Mouse (Mus musculus): ENCODE measurements around the gene Gm20458. TPM values are rescaled to one million over a fixed set of nuclear protein-coding genes. Genes with fewer than 3 reads are reported as not detected.

The Gm20458 gene
- polyA plus RNA-seq, 1 experiment from 2014 or later = 6.5 TPM

GRCm38 (mm10) chr2:164445399-164446085 lies 15.2 kb upstream of the Gm20458 start:
- 85% methylated on average over 3 of the region's 3 CpGs for WGBS
- Histone ChIP-seq H3K9me3 (no peaks in the 10 kb centered on the region), H3K4me1 (peaks cover 19% of the 10 kb centered on the region), H3K27me3 (replicated peaks) (peaks cover 17% of the 10 kb centered on the region), H3K27ac (no peak overlapping the region), H3K36me3 (no peaks in the 10 kb centered on the region), H3K9ac (no peak overlapping the region), H3K4me2 (replicated peaks) (no peak overlapping the region), H3K4me3 (no peak overlapping the region)
- ATAC-seq (ENCODE audit: low FRiP score, low read depth) = no peak

- Histone ChIP-seq H3K4me3 (no peak overlapping the region), H3K4me1 (peaks cover 19% of the 10 kb centered on the region), H3K9ac (no peak overlapping the region), H3K27ac (no peak overlapping the region), H3K27me3 (replicated peaks) (peaks cover 17% of the 10 kb centered on the region), H3K4me2 (replicated peaks) (no peak overlapping the region), H3K9me3 (no peaks in the 10 kb centered on the region), H3K36me3 (no peaks in the 10 kb centered on the region)
- WGBS = 79% methylated on average over 3 of the region's 3 CpGs
- ATAC-seq (ENCODE audit: low FRiP score, low read depth) = no peak
Measured at GRCm38 (mm10) chr2:164446086-164446469, 14.7 kb upstream of the Gm20458 start.

GRCm38 (mm10) chr2:164448140-164448539 lies 12.6 kb upstream of the Gm20458 start:
- no peak overlapping the region for H3K4me2 ChIP-seq (replicated peaks)
- no peak overlapping the region for H3K27ac ChIP-seq
- H3K27me3 ChIP-seq (replicated peaks) = no peaks in the 10 kb centered on the region
- H3K9me3 ChIP-seq = no peaks in the 10 kb centered on the region
- ATAC-seq (ENCODE audit: low FRiP score, low read depth) = no peak
- WGBS = 88% methylated on average over 1 of the region's 1 CpGs
- no peaks in the 10 kb centered on the region for H3K36me3 ChIP-seq
- H3K9ac ChIP-seq = no peak overlapping the region
- no peak overlapping the region for H3K4me3 ChIP-seq
- H3K4me1 ChIP-seq = peaks cover 3% of the 10 kb centered on the region; the same call in 1 of the 2 replicates

DNA sequence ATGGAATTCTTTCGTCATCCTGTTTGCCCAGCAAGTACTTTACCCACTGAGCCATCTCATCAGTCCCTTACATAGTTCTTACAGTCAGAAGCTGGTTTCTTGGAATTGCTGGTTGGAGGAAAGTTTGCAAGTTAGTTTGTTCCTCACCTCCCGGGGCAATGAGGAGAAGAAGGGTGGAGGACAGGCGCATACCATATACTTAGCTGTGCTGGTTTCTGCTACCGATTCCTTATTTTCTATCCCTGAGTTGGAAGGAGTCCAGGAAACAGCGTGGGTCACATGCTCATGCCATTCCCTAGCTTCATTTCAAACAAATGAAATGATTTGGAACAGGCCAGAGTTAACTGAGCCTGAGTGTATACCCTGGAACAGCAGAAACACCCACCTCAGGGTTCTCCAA lies 11.8 kb upstream of the Gm20458 start:
- ATAC-seq (ENCODE audit: low FRiP score, low read depth) = no peak
- Histone ChIP-seq H3K9me3 (no peaks in the 10 kb centered on the region), H3K9ac (no peak overlapping the region), H3K4me2 (replicated peaks) (no peak overlapping the region), H3K27me3 (replicated peaks) (no peaks in the 10 kb centered on the region), H3K27ac (no peak overlapping the region), H3K4me3 (no peak overlapping the region), H3K36me3 (no peaks in the 10 kb centered on the region), H3K4me1 (no peaks in the 10 kb centered on the region)
- 82% methylated on average over 5 of the region's 5 CpGs for WGBS

- Histone ChIP-seq H3K4me2 (replicated peaks) (no peak overlapping the region), H3K27me3 (replicated peaks) (no peaks in the 10 kb centered on the region), H3K4me3 (no peak overlapping the region), H3K9ac (no peak overlapping the region), H3K9me3 (no peaks in the 10 kb centered on the region), H3K27ac (no peak overlapping the region), H3K4me1 (no peaks in the 10 kb centered on the region), H3K36me3 (no peaks in the 10 kb centered on the region)
- WGBS = 88% methylated on average over 14 of the region's 14 CpGs
- no peak for ATAC-seq (ENCODE audit: low FRiP score, low read depth)
Measured at GRCm38 (mm10) chr2:164449341-164450042, 11.3 kb upstream of the Gm20458 start.

- no peaks in the 10 kb centered on the region for H3K36me3 ChIP-seq
- H3K4me1 ChIP-seq = peaks cover 7% of the 10 kb centered on the region
- H3K4me2 ChIP-seq (replicated peaks) = no peak overlapping the region
- no peaks in the 10 kb centered on the region for H3K27me3 ChIP-seq (replicated peaks)
- H3K9ac ChIP-seq = no peak overlapping the region
- ATAC-seq (ENCODE audit: low FRiP score, low read depth) = no peak
- H3K4me3 ChIP-seq = no peak overlapping the region
- no peak overlapping the region for H3K27ac ChIP-seq
- no peaks in the 10 kb centered on the region for H3K9me3 ChIP-seq
- 49% methylated on average over 13 of the region's 13 CpGs for WGBS
Measured at GRCm38 (mm10) chr2:164452000-164452676, 8.6 kb upstream of the Gm20458 start.

- Histone ChIP-seq H3K4me1 (peaks cover 8% of the 10 kb centered on the region), H3K36me3 (no peaks in the 10 kb centered on the region), H3K4me2 (replicated peaks) (no peak overlapping the region), H3K9me3 (no peaks in the 10 kb centered on the region), H3K27me3 (replicated peaks) (no peaks in the 10 kb centered on the region), H3K9ac (no peak overlapping the region), H3K4me3 (no peak overlapping the region), H3K27ac (no peak overlapping the region)
- WGBS = 82% methylated on average over 14 of the region's 14 CpGs
- no peak for ATAC-seq (ENCODE audit: low FRiP score, low read depth)
Measured at GRCm38 (mm10) chr2:164453047-164453757, 7.6 kb upstream of the Gm20458 start.

DNA sequence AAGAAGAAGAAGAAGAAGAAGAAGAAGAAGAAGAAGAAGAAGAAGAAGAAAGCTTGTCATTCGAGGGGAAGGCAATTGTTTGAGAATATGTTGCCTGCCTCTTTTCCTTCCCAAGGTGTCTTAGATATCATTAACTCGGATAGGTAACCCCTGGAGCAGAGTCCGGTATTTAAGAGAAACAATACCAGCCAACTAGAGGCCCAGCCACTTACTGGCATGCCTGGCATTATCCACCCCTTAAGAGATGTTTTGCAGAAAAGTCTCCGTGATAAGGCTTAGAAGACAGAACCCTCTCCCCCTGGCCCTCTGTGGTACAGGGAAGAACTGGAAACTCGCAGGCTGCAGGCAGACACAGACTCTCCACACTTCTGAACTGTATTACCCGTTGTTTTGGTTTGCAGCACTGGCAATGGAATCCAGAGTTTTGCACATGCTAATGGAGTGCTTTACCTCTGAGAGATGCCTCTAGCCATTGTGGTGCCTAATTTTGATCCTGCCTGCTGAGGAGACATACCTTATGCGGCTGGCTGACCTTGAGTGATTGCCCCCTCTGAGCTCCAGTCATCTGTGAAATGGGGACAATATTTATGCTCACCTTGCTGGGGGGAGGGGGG lies 6.8 kb upstream of the Gm20458 start:
- H3K27ac ChIP-seq = no peak overlapping the region
- no peak overlapping the region for H3K4me2 ChIP-seq (replicated peaks)
- peaks cover 8% of the 10 kb centered on the region for H3K4me1 ChIP-seq
- H3K9ac ChIP-seq = no peak overlapping the region
- ATAC-seq (ENCODE audit: low FRiP score, low read depth) = no peak
- H3K9me3 ChIP-seq = no peaks in the 10 kb centered on the region
- H3K27me3 ChIP-seq (replicated peaks) = no peaks in the 10 kb centered on the region
- no peaks in the 10 kb centered on the region for H3K36me3 ChIP-seq
- no peak overlapping the region for H3K4me3 ChIP-seq
- 74% methylated on average over 7 of the region's 7 CpGs for WGBS

DNA sequence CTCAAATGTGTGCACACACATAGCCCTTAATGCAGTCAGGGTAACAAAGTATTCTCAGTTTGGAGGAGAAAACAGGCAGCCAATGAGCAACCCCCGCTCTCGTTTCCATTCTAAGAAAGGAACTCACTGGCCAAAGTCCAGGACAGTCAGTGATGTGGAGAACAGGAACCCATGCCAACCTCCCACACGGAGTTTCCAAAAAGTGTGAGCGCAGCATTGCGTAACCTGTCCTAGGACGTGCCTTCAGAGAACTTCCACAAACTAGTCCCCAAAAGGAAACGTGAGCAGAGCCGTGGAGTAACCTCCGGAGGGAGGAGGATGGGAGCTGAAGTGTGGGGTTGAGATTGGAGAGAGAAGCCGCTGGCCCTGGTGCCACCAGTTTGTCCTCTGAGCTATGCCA lies 5.9 kb upstream of the Gm20458 start:
- Histone ChIP-seq H3K9ac (no peak overlapping the region), H3K36me3 (no peaks in the 10 kb centered on the region), H3K4me2 (replicated peaks) (no peak overlapping the region), H3K9me3 (no peaks in the 10 kb centered on the region), H3K4me3 (no peak overlapping the region), H3K27me3 (replicated peaks) (no peaks in the 10 kb centered on the region), H3K27ac (no peak overlapping the region), H3K4me1 (peaks cover 8% of the 10 kb centered on the region)
- 86% methylated on average over 10 of the region's 10 CpGs for WGBS
- no peak for ATAC-seq (ENCODE audit: low FRiP score, low read depth)

- ATAC-seq (ENCODE audit: low FRiP score, low read depth) = no peak
- no peaks in the 10 kb centered on the region for H3K9me3 ChIP-seq
- H3K4me1 ChIP-seq = peaks cover 8% of the 10 kb centered on the region
- H3K27me3 ChIP-seq (replicated peaks) = no peaks in the 10 kb centered on the region
- WGBS = 76% methylated on average over 6 of the region's 6 CpGs
- H3K4me2 ChIP-seq (replicated peaks) = no peak overlapping the region
- H3K9ac ChIP-seq = no peak overlapping the region
- H3K4me3 ChIP-seq = no peak overlapping the region
- no peaks in the 10 kb centered on the region for H3K36me3 ChIP-seq
- no peak overlapping the region for H3K27ac ChIP-seq
Measured at GRCm38 (mm10) chr2:164455421-164456190, 5.2 kb upstream of the Gm20458 start.

GRCm38 (mm10) chr2:164456413-164456812 lies 4.4 kb upstream of the Gm20458 start:
- H3K4me2 ChIP-seq (replicated peaks) = peak overlapping the region; percentile 48; the same call in 1 of the 2 replicates
- peaks cover 8% of the 10 kb centered on the region for H3K4me1 ChIP-seq
- 93% methylated on average over 1 of the region's 1 CpGs for WGBS
- no peak overlapping the region for H3K27ac ChIP-seq
- H3K9me3 ChIP-seq = no peaks in the 10 kb centered on the region
- no peak for ATAC-seq (ENCODE audit: low FRiP score, low read depth)
- no peak overlapping the region for H3K4me3 ChIP-seq
- H3K36me3 ChIP-seq = no peaks in the 10 kb centered on the region
- no peaks in the 10 kb centered on the region for H3K27me3 ChIP-seq (replicated peaks)
- no peak overlapping the region for H3K9ac ChIP-seq

All from neural tube, embryonic 12.5 days (tissue).